Comparison of ENCODE assay signal across 10 mouse cellular contexts in genomic region chr7:76889416-76890209, GRCm38 (mm10).
DNase-seq lines count a peak whose midpoint lies in the region; ATAC-seq and TF ChIP-seq lines count a peak whose summit lies in the region.
"Had no signal": no experiment of that assay in that cellular context is flagged by ENCODE, and none has a peak within 500 bp of the region (broad histone marks: within the 10 kb centered on the region; RNA-seq: fewer than 3 reads in every experiment).

No protein-coding gene starts in this region.

- no peak for TF ChIP-seq POLR2A in kidney, adult 2 months (IDR thresholded peaks at IDR 0.05; ENCODE audit: low read depth, low read length)
- TF ChIP-seq POLR2A in limb, embryonic 14.5 days (IDR thresholded peaks at IDR 0.05; ENCODE audit: borderline replicate concordance, extremely low read depth, insufficient read depth, insufficient read length): no peak

- WGBS in kidney, embryonic 16.5 days: 43% methylated on average over 22 of the region's 22 CpGs
- 30% methylated on average over 22 of the region's 22 CpGs for WGBS in kidney, adult 2 months
- 43% methylated on average over 22 of the region's 22 CpGs for WGBS in limb, embryonic 14.5 days
- 70% methylated on average over 22 of the region's 22 CpGs for WGBS in heart, embryonic 11.5 days (ENCODE audit: insufficient replicate concordance)

- no peaks in the 10 kb centered on the region for H3K36me3 ChIP-seq in kidney, embryonic 16.5 days (ENCODE audit: insufficient read depth, low read length)
- no peaks in the 10 kb centered on the region for H3K36me3 ChIP-seq in kidney, adult 2 months (ENCODE audit: control insufficient read depth, insufficient read depth, low read length)
- no peaks in the 10 kb centered on the region for H3K36me3 ChIP-seq in limb, embryonic 14.5 days (ENCODE audit: control insufficient read depth, insufficient read depth, low read length)
- H3K36me3 ChIP-seq in heart, embryonic 11.5 days (ENCODE audit: control insufficient read depth, insufficient read depth, low read length): no peaks in the 10 kb centered on the region

- no peaks in the 10 kb centered on the region for H3K27me3 ChIP-seq in kidney, embryonic 16.5 days (ENCODE audit: insufficient read depth, low read length)
- no peaks in the 10 kb centered on the region; the same call in 1 of the 2 replicates for H3K27me3 ChIP-seq in kidney, adult 2 months (replicated peaks; ENCODE audit: control insufficient read depth, insufficient read depth, low read length)
- H3K27me3 ChIP-seq in limb, embryonic 14.5 days (ENCODE audit: control insufficient read depth, insufficient read depth, low read length): no peaks in the 10 kb centered on the region
- H3K27me3 ChIP-seq in heart, embryonic 11.5 days (ENCODE audit: control insufficient read depth, insufficient read depth, low read length): no peaks in the 10 kb centered on the region

- peak overlapping the region; percentile 40 for H3K4me2 ChIP-seq in kidney, embryonic 16.5 days (replicated peaks; ENCODE audit: low read depth, low read length)
- H3K4me2 ChIP-seq in limb, embryonic 14.5 days (replicated peaks; ENCODE audit: low read depth, low read length, severe bottlenecking): peak overlapping the region; percentile 19; the same call in 1 of the 2 replicates
- H3K4me2 ChIP-seq in heart, embryonic 11.5 days: no peak overlapping the region

- H3K27ac ChIP-seq in kidney, embryonic 16.5 days (ENCODE audit: low read length): no peak overlapping the region
- no peak overlapping the region for H3K27ac ChIP-seq in kidney, adult 2 months (ENCODE audit: insufficient read depth, low read depth, low read length)
- H3K27ac ChIP-seq in limb, embryonic 14.5 days (replicated peaks; ENCODE audit: low read depth, low read length): no peak overlapping the region
- H3K27ac ChIP-seq in heart, embryonic 11.5 days (ENCODE audit: low read depth, low read length): no peak overlapping the region
- H3K27ac ChIP-seq: macrophage had no signal

- TF ChIP-seq CTCF in kidney, adult 2 months (conservative IDR thresholded peaks at IDR 0.05; ENCODE audit: insufficient read depth, insufficient read length, low read depth, low read length): no peak

- ATAC-seq in kidney, embryonic 16.5 days (ENCODE audit: low FRiP score, low TSS enrichment): no peak
- ATAC-seq in limb, embryonic 14.5 days (ENCODE audit: low FRiP score, low read depth): no peak
- no peak for ATAC-seq in heart, embryonic 11.5 days (replicated peaks; ENCODE audit: insufficient number of reproducible peaks, low FRiP score, low TSS enrichment)

- 0 out of 2 replicates have a peak overlapping the region, but pooled peaks have one; percentile 5 for H3K4me3 ChIP-seq in kidney, embryonic 16.5 days (ENCODE audit: low read length)
- H3K4me3 ChIP-seq in kidney, adult 2 months (ENCODE audit: insufficient read depth, low read depth, low read length): no peak overlapping the region
- no peak overlapping the region for H3K4me3 ChIP-seq in limb, embryonic 14.5 days (replicated peaks; ENCODE audit: low read length)
- H3K4me3 ChIP-seq in heart, embryonic 11.5 days (ENCODE audit: low read depth, low read length): no peak overlapping the region

- no peak overlapping the region for H3K9ac ChIP-seq in kidney, embryonic 16.5 days (replicated peaks; ENCODE audit: low read length)
- H3K9ac ChIP-seq in limb, embryonic 14.5 days (ENCODE audit: low read depth, low read length, severe bottlenecking): no peak overlapping the region
- H3K9ac ChIP-seq in heart, embryonic 11.5 days (ENCODE audit: low read depth, low read length): no peak overlapping the region

- no peaks in the 10 kb centered on the region for H3K9me3 ChIP-seq in kidney, embryonic 16.5 days (ENCODE audit: low read length)
- H3K9me3 ChIP-seq in limb, embryonic 14.5 days (ENCODE audit: control insufficient read depth, low read length): no peaks in the 10 kb centered on the region
- no peaks in the 10 kb centered on the region for H3K9me3 ChIP-seq in heart, embryonic 11.5 days (replicated peaks; ENCODE audit: control insufficient read depth, low read length)

- DNase-seq in kidney, adult 2 months: no peak
- DNase-seq in frontal cortex, postnatal 36 days (ENCODE audit: low spot score in 2 of 2): peak; percentile 7 to 13
- no peak for DNase-seq in limb, embryonic 14.5 days (ENCODE audit: low spot score)
- peak; percentile 30 to 38 for DNase-seq in right cerebral cortex, postnatal 10 days (ENCODE audit: low spot score in 2 of 2)
- no peak for DNase-seq in adrenal gland, adult (ENCODE audit: inconsistent age in 2 of 2, low spot score in 1 of 2)
- no peak for DNase-seq in ovary, postnatal 14 days (ENCODE audit: low spot score)
- DNase-seq: thymus, adult 2 months had no signal

- H3K4me1 ChIP-seq in kidney, embryonic 16.5 days (ENCODE audit: insufficient read depth, low read length): 0 out of 2 replicates have a peak, but pooled peaks cover 2% of the 10 kb centered on the region
- no peaks in the 10 kb centered on the region for H3K4me1 ChIP-seq in kidney, adult 2 months (ENCODE audit: control insufficient read depth, insufficient read depth, low read length)
- no peaks in the 10 kb centered on the region for H3K4me1 ChIP-seq in limb, embryonic 14.5 days (ENCODE audit: control insufficient read depth, insufficient read depth, low read length)
- H3K4me1 ChIP-seq in heart, embryonic 11.5 days (ENCODE audit: control insufficient read depth, insufficient read depth, low read length): no peaks in the 10 kb centered on the region

Comparison
In these comparisons a context has a peak if more than half of its experiments do, and no peak if none do; other contexts are left out.
1. DNase-seq: peak in frontal cortex, postnatal 36 days (2 of 2) and right cerebral cortex, postnatal 10 days (2 of 2); none in kidney, adult 2 months (single experiment), limb, embryonic 14.5 days (single experiment), adrenal gland, adult (0 of 2) and ovary, postnatal 14 days (single experiment).